Mouse (Mus musculus) cerebellum, postnatal 4 days (tissue): ENCODE data around the gene Tmem60.
A peak's percentile ranks its signal among the peaks of the same experiment; 100 is the strongest.

Experiments used
- DNase-seq, 2 experiments: peaks; one replicate each; pipeline ENCODE4 v3.0.0; 2022; ENCODE audit warnings: low spot score in 2 of 2, mixed read lengths in 1 of 2

The Tmem60 gene

GRCm38 (mm10) chr5:20881915-20882800 is at the start of gene Tmem60, which contains the start of gene Phtf2:
TSS of gene Tmem60 (plus strand) at chr5:20882191.
TSS of gene Phtf2 (minus strand) at chr5:20882124.
- peak; percentile 97 to 98 for DNase-seq

DNA sequence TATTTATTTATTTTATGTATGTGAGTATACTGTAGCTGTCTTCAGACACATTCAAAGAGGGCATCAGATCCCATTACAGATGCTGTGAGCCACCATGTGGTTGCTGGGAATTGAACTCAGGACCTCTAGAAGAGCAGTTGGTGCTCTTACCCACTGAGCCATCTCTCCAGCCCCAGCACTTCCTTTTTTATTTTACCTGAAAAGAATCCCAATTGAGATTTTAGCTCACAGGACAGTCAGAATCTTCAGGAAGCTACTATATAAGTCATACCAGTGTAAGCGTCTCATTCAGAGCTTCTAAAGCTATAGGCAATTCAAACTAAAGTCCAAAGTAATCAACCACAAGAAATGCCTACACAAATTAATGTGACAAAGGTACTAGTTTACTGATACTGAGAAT is 47.6 kb upstream of the Tmem60 start:
- DNase-seq = no peak

DNA sequence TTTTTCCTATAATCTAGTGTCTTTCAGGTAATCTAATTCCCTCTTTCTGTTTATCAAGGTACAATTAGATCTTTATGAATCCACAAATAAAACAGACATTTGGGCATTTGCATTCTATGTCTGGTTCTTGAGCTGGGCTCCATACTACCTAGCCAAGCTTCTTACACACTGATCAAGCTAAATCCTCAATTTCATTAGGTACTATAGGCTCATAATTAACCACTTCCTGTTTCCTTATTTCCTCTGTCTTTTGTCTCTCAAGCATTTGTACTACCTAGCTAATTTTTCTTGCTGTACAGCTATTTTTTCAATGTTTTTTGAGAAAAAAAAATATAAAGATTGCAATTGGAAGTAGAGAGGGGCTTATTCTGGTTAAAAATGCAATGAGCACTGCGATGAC is 44.9 kb upstream of the Tmem60 start:
- no peak for DNase-seq

DNA sequence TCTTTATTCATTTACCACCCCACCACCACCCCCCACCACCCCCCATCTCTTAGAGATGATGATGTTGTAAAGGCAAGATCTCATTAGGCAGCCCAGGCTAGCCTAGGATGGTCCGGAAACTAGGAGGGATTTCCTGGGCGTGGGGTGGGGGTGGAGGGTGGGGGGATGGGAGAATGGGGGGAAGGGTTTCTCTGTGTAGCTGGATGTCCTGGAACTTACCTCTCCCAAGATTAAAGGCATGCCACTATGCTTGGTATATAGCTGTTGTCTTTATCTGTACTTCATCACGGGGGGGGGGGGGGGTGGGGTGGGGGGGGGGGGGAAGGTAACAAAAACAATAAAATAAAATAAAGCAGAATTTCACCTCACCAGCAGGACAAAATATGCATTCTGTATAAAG is 38.6 kb upstream of the Tmem60 start:
- DNase-seq = no peak

- no peak for DNase-seq
Measured at GRCm38 (mm10) chr5:20843816-20844215, 38.2 kb upstream of the Tmem60 start.

- DNase-seq = no peak
Measured at GRCm38 (mm10) chr5:20847010-20847409, 35.0 kb upstream of the Tmem60 start.

DNA sequence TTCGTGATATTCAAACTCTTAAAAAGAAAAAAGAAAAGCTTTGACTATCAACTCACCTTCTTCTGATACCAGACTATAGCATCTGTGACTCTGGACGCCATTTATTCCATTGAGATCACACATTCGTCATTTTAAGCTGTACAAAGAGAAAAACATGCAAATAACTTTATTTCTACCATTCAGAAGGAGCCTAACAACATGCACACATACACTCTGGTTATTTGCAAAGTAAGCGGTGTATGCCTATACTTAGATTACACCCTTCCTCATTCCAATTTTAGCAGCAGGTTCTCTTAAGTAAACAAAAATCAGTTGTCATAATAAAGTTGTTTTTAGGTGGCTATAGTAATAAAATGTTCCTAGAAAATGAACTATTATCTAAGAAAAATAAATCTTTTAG is 26.9 kb upstream of the Tmem60 start:
- no peak for DNase-seq

DNA sequence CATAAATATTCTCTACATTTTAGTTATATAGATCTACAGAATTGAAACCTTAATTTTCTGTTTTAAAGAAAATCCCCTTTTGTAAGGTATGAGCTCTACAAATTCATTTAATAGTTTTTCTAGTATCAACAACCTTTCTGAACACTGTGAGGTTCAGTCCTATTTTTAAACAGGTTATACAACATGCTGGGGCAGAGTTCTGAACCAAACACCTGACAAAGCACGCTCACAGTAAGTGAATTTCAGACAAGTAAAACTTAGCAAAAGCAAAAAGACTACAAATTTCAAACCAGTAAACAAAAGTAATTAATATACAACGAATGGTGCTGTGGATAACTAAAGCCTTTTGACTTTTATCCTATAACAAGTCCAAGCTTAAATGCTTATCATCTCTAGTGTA is 23.6 kb upstream of the Tmem60 start:
- DNase-seq = no peak

DNA sequence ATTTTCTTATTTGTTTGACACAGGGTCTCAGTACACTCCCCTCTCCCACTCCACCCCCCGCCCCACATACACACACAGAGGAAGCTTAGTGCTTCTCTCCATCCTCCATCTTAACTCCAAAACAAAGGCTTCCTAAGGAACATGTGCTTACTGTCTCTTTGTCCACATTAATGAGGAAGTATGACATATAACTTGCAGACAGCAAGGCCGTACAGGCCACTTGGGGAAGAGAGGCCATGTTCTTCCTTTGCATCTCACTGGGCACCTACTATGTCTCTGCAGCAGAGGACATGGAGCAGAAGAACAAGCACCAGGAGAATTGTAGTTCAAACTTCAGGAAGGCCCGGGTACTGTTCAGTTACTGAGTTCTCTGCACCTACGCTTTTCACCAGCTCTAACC is 21.4 kb upstream of the Tmem60 start:
- no peak for DNase-seq

GRCm38 (mm10) chr5:20861901-20862300 is 20.1 kb upstream of the Tmem60 start:
- no peak for DNase-seq

- no peak for DNase-seq
Measured at GRCm38 (mm10) chr5:20864216-20864969, 17.6 kb upstream of the Tmem60 start.

GRCm38 (mm10) chr5:20865193-20865755 is 16.7 kb upstream of the Tmem60 start:
- no peak for DNase-seq

DNA sequence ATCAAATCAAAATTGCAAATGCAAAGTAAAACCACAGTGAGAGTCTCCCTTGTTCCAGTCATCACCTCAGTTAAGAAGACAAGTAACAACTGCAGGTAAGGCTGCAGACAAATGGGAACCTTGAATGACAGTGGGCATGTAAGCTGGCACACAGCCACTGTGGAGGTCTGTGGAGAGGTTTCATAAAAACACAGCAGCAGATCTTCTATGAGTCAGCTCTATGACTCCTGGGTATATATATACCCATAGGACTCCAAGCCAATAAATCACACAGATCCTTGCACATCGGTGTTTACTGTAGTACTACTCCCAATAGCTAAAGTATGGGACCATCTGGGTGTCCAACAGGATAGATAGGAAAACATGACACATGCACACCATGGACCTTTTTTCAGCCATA is 8.8 kb upstream of the Tmem60 start:
- DNase-seq = no peak

DNA sequence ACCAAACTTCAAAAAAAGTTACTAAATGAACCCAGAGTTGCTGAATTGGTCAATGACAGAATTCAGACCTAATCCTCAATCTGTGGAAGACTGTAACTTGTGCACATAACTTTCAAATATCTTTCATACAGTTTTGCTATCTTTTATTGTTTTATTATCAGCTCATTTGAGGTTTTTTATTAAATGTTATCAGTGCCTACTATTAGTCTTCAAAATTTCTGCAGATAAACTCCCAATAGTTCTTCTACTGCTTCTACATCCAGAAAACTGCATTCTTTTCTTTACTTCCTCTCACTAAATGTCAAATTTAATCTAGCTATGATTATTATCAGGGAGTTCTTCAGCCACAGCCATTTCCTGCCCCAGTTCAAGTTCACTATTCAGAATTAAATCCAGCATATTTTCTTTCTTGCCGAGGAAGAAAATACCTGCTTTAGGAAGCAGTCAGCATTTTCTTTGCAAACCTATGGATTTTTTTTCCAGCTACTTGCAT is 5.0 kb upstream of the Tmem60 start:
- DNase-seq = no peak

GRCm38 (mm10) chr5:20880386-20880785 is 1.6 kb upstream of the Tmem60 start:
- no peak for DNase-seq

DNA sequence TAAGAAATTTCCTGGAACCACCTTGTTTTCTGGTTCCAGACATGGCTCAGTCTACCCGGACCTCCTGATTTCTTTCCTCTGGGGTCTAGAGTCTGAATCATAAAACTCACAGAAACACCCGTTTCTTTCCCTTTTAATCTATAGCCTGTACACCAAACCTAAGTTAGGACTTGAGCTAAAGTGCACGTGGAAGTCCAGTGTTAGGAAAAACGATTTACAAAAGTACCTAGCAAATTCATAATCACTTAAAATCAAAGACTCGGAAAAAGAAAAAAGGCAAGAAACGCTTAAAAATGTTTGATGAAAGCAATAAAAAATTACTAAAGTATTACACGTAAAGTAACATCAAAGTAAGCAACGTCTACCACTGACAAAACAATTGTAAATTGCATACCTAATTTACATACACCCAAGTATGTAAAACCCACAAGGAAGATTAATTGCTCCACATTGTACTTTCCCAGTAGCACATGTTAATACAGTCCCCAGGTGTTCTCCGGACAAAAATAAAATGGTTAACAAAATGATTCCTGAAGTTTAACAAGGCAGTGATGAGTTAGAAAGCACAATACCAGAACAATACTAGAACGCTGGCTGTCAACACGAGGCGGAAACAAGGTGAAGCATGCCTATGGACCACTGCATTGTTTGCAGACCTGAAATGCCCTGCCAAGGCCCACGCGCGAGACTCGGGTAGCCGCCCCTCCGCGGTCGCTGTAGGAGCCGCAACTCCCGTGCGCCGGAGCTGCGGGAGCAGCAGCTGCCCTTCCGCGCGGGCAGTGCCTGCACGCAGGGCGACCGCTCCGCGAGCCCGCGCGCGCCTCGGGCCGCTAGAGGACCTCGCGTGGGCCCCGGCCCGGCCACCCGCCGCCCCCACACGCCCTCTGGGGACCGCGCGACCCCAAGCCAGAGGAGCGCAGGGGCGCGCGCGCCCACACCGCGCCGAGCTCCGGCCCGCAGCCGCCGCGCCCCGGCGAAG is 905 bp upstream of the Tmem60 start:
- DNase-seq = peak in 1 of 2 experiments; percentile 43

DNA sequence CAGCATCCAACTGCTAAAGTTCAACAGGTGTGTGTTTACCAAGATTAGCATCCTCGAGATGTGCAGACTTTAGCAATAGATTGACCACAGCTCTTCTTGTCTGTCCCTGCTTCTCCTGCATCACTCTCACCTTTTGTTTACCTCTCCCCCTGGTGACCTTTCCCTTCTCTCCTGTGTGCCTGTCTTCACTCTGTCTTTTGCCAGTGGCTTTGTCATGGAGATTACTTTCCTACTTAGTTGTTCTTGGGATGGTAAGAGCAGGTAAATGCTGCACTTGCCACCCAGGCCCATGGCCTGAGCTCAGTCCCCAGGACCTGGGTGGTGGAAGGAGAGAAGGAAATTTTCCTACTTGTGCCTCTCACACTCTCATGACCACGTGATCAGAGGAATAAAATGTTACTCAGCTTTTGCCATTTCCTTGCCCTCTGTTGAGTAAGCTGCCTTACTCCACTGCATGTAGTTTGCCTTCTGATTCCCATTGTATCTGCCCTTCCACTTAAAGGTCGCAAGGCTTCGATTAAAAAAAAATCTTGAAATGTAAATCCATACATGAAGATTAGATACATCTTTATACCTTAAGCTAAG is 2.1 kb downstream of the Tmem60 start:
- DNase-seq = no peak

DNA sequence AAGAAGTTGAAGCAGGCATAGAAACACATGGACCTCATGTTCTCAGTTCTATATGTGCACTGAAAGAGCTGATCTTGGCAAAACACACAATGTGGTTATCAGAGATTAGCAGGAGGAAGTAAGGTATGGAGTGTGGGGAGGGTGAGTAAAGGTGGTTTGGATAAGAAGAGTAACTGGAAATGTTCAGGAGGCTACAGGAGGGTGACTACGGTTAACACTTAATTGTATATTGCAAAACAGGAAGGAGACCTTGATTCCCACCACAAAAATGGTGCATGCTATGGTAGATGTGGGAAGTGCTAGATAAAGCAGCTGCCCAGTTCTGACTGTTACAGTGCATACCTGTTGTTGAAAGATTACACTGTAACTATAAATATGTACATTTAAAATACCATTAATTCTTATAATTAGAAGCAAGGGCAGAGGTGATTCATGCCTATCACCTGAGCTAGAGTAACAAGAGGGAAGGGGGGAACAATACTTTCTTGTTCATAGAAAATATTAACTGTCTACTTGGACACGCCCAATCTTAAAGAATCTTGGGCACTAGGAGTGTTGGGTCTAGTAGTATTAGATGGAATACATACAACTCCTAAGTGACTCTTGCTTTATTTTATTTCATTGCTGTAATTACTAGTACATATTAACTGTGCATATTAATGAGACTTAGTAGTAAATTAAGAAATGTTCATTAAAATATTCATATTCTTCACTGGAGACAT is 15.6 kb downstream of the Tmem60 start:
- DNase-seq = no peak

DNA sequence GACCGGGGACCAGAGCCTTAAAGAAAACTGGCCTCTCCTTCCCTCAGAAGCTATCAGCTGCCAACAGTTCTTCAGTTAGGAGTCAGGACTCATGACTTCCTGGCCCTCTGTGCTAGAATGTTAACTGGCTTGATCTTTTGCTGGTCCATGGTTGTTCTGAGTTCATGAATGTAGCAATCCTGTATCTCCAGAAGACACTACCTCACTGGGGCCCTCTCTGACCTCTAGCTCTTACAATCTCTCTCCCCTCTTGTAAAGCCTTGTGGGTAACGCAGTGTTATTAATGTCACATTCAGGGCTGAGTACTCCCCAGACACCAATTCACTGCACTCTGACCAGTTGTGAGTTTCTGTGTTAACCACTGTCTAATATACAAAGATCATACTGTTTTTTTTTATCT is 22.7 kb downstream of the Tmem60 start:
- no peak for DNase-seq

DNA sequence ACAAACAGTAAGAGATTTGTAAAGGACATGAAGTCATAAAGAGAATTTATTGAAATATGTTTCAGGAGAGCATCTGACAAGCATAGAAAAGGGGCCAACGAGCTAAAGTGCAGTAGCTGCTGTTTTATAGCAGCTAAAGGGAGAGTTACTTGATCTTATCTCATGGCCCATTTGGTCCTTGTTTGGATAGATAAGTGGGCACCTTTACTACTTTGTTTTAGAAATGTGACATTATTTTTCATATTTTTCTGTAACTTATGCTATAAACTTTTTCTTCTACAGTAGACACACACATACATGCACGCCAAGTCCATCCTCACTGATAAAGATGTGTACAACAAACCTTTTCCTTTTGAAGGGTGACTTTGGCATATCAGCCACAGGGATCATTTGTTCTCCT is 23.4 kb downstream of the Tmem60 start:
- no peak for DNase-seq
